Mouse (Mus musculus) liver, embryonic 14.5 days (tissue): ENCODE measurements around the gene Nrxn3.

Experiments
- CTCF ChIP-seq: IDR thresholded peaks from 2 replicates; pipeline ENCODE4 v1.5.1; 2016; ENCODE audit warnings: antibody characterized with exemption, low read depth, control low read depth
- EP300 ChIP-seq: IDR thresholded peaks from 2 replicates; pipeline ENCODE4 v1.6.1; 2016; ENCODE audit warnings: antibody characterized with exemption, low read depth

DNA sequence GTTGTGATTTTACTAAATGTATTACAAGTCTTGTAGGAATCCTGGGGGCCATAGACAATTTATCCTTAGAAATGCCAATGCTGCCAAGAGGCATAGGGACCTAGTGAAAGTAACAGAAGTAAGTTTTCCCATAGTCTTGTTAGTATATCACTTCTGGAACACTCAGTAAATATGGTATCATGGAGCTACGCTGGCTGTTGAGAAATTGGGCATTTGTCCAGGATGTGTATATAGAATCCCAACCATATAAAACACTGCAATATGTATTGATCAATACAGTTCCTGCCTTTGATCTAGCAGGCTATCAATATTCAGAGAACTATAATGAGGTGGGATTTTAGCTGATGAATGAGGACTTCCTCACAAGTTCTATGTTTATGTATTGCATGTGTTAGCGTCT, 1107.3 kb downstream of the Nrxn3 start:
- no peak for TF ChIP-seq EP300
- TF ChIP-seq CTCF = no peak
